Comparison of ENCODE assay signal across 8 mouse cellular contexts in genomic region chr19:6995255-6995991, GRCm38 (mm10). TPM values are rescaled to one million over a fixed set of nuclear protein-coding genes. Genes with fewer than 3 reads are reported as not detected.
DNase-seq lines count a peak whose midpoint lies in the region; ATAC-seq lines count a peak whose summit lies in the region.

No protein-coding gene starts in this region.

- H3K9ac ChIP-seq in hindbrain, embryonic 13.5 days, result peak overlapping the region; percentile 83
- peak overlapping the region; percentile 81 for H3K9ac ChIP-seq in midbrain, embryonic 13.5 days (replicated peaks)

- H3K27me3 ChIP-seq in hindbrain, embryonic 13.5 days, result no peaks in the 10 kb centered on the region
- no peaks in the 10 kb centered on the region for H3K27me3 ChIP-seq in midbrain, embryonic 13.5 days

- no peak for ATAC-seq in hindbrain, embryonic 13.5 days (ENCODE audit: low FRiP score)
- no peak; the same call in 1 of the 2 replicates for ATAC-seq in midbrain, embryonic 13.5 days

- peaks cover 52% of the 10 kb centered on the region for H3K4me1 ChIP-seq in hindbrain, embryonic 13.5 days (replicated peaks)
- H3K4me1 ChIP-seq in midbrain, embryonic 13.5 days (replicated peaks), result peaks cover 45% of the 10 kb centered on the region

- H3K9me3 ChIP-seq in hindbrain, embryonic 13.5 days, result no peaks in the 10 kb centered on the region
- H3K9me3 ChIP-seq in midbrain, embryonic 13.5 days, result no peaks in the 10 kb centered on the region

- WGBS in hindbrain, embryonic 13.5 days, result 48% methylated on average over 21 of the region's 21 CpGs
- 52% methylated on average over 21 of the region's 21 CpGs for WGBS in midbrain, embryonic 13.5 days

- peak overlapping the region; percentile 63 for H3K4me3 ChIP-seq in hindbrain, embryonic 13.5 days
- H3K4me3 ChIP-seq in midbrain, embryonic 13.5 days (replicated peaks), result peak overlapping the region; percentile 66

- peaks cover 24% of the 10 kb centered on the region for H3K36me3 ChIP-seq in hindbrain, embryonic 13.5 days
- H3K36me3 ChIP-seq in midbrain, embryonic 13.5 days, result peaks cover 25% of the 10 kb centered on the region

- peak; percentile 62 for DNase-seq in adrenal gland, adult 2 months
- no peak for DNase-seq in adrenal gland, postnatal 4 days (ENCODE audit: low spot score in 2 of 2)
- DNase-seq in spleen, adult 12 weeks (ENCODE audit: low spot score), result peak; percentile 25
- no peak for DNase-seq in spleen, postnatal 36 days (ENCODE audit: low spot score in 2 of 2)
- no peak for DNase-seq in urinary bladder, adult 2 months (ENCODE audit: low spot score)
- DNase-seq in gastrocnemius, postnatal 14 days, result no peak

- H3K4me2 ChIP-seq in hindbrain, embryonic 13.5 days, result peak overlapping the region; percentile 87
- H3K4me2 ChIP-seq in midbrain, embryonic 13.5 days (replicated peaks), result peak overlapping the region; percentile 84

- no peak overlapping the region for H3K27ac ChIP-seq in hindbrain, embryonic 13.5 days
- no peak overlapping the region; the same call in 1 of the 2 replicates for H3K27ac ChIP-seq in midbrain, embryonic 13.5 days

- intact Hi-C loops in gastrocnemius, postnatal 14 days (cut with DNase I; ENCODE audit: low total_unique reads), result no loop called here

RNA-seq across cellular contexts. Expression of gene Nudt22, which starts 0.5 kb away (rescaled TPM):
- total RNA-seq in adrenal gland, adult 2 months (2021), result 10 to 100 TPM; 28.3 to 40.7 TPM
- 122 and 130 TPM in 2 replicates for polyA plus RNA-seq in adrenal gland, adult 2 months (2012; rRNA removed)
- total RNA-seq in adrenal gland, postnatal 4 days (2021), result 10 to 100 TPM; 47.8 TPM
- 18.6 and 23.8 TPM in 2 replicates for polyA plus RNA-seq in hindbrain, embryonic 13.5 days (2015; fragmentation: Nextera tagmentation; extraction: Ambion mirVana)
- 20.2 and 21.7 TPM in 2 replicates for polyA plus RNA-seq in midbrain, embryonic 13.5 days (2015; fragmentation: Nextera tagmentation; extraction: Ambion mirVana)
- polyA plus RNA-seq in urinary bladder, adult 2 months (2012; rRNA removed), result 32.6 and 37.4 TPM in 2 replicates
- total RNA-seq in gastrocnemius, postnatal 14 days (2021), result 10 to 100 TPM; 15.7 to 18.9 TPM

RNA-seq across cellular contexts. Expression of gene Trpt1, which starts 0.5 kb away (rescaled TPM):
- 10 to 100 TPM; 11.5 to 16.3 TPM for total RNA-seq in adrenal gland, adult 2 months (2021)
- polyA plus RNA-seq in adrenal gland, adult 2 months (2012; rRNA removed), result 18.1 and 20.3 TPM in 2 replicates
- total RNA-seq in adrenal gland, postnatal 4 days (2021), result 10 to 100 TPM; 15.3 to 16.6 TPM
- 16.6 and 18.0 TPM in 2 replicates for polyA plus RNA-seq in hindbrain, embryonic 13.5 days (2015; fragmentation: Nextera tagmentation; extraction: Ambion mirVana)
- polyA plus RNA-seq in midbrain, embryonic 13.5 days (2015; fragmentation: Nextera tagmentation; extraction: Ambion mirVana), result 15.6 and 15.8 TPM in 2 replicates
- 22.9 and 28.4 TPM in 2 replicates for polyA plus RNA-seq in urinary bladder, adult 2 months (2012; rRNA removed)
- 10 to 100 TPM; 19.7 to 20.1 TPM for total RNA-seq in gastrocnemius, postnatal 14 days (2021)

RNA-seq across cellular contexts. Expression of gene Dnajc4, which starts 3.1 kb away (rescaled TPM):
- total RNA-seq in adrenal gland, adult 2 months (2021), result 10 to 100 TPM; 42.6 to 50.7 TPM
- 43.0 and 47.5 TPM in 2 replicates for polyA plus RNA-seq in adrenal gland, adult 2 months (2012; rRNA removed)
- total RNA-seq in adrenal gland, postnatal 4 days (2021), result 10 to 100 TPM; 35.3 to 37.6 TPM
- polyA plus RNA-seq in hindbrain, embryonic 13.5 days (2015; fragmentation: Nextera tagmentation; extraction: Ambion mirVana), result 24.2 and 25.9 TPM in 2 replicates
- 24.2 and 25.4 TPM in 2 replicates for polyA plus RNA-seq in midbrain, embryonic 13.5 days (2015; fragmentation: Nextera tagmentation; extraction: Ambion mirVana)
- polyA plus RNA-seq in urinary bladder, adult 2 months (2012; rRNA removed), result 61.7 and 65.2 TPM in 2 replicates
- 10 to 100 TPM; 30.7 to 32.4 TPM for total RNA-seq in gastrocnemius, postnatal 14 days (2021)

RNA-seq across cellular contexts. Expression of gene Vegfb, which starts 8.0 kb away (rescaled TPM):
- total RNA-seq in adrenal gland, adult 2 months (2021), result 100 to 1,000 TPM; 109 to 131 TPM
- polyA plus RNA-seq in adrenal gland, adult 2 months (2012; rRNA removed), result 149 and 263 TPM in 2 replicates
- 10 to 100 TPM; 88.6 to 89.2 TPM for total RNA-seq in adrenal gland, postnatal 4 days (2021)
- 33.5 and 34.9 TPM in 2 replicates for polyA plus RNA-seq in hindbrain, embryonic 13.5 days (2015; fragmentation: Nextera tagmentation; extraction: Ambion mirVana)
- 23.2 and 28.3 TPM in 2 replicates for polyA plus RNA-seq in midbrain, embryonic 13.5 days (2015; fragmentation: Nextera tagmentation; extraction: Ambion mirVana)
- polyA plus RNA-seq in urinary bladder, adult 2 months (2012; rRNA removed), result 48.1 and 76.3 TPM in 2 replicates
- total RNA-seq in gastrocnemius, postnatal 14 days (2021), result 100 to 1,000 TPM in 1 of 2 experiments, 10 to 100 TPM in 1; 90.8 to 118 TPM

RNA-seq across cellular contexts. Expression of gene Fkbp2, which starts 15.1 kb away (rescaled TPM):
- 100 to 1,000 TPM; 110 to 119 TPM for total RNA-seq in adrenal gland, adult 2 months (2021)
- polyA plus RNA-seq in adrenal gland, adult 2 months (2012; rRNA removed), result 31.3 and 35.4 TPM in 2 replicates
- total RNA-seq in adrenal gland, postnatal 4 days (2021), result 10 to 100 TPM; 61.6 to 66.4 TPM
- polyA plus RNA-seq in hindbrain, embryonic 13.5 days (2015; fragmentation: Nextera tagmentation; extraction: Ambion mirVana), result 108 and 109 TPM in 2 replicates
- polyA plus RNA-seq in midbrain, embryonic 13.5 days (2015; fragmentation: Nextera tagmentation; extraction: Ambion mirVana), result 88.5 and 100 TPM in 2 replicates
- 83.0 and 89.1 TPM in 2 replicates for polyA plus RNA-seq in urinary bladder, adult 2 months (2012; rRNA removed)
- 10 to 100 TPM; 13.0 to 13.7 TPM for total RNA-seq in gastrocnemius, postnatal 14 days (2021)

Comparison
In these comparisons a context has a peak if more than half of its experiments do, and no peak if none do; other contexts are left out.
1. DNase-seq: peak in adrenal gland, adult 2 months (single experiment) and spleen, adult 12 weeks (single experiment); none in adrenal gland, postnatal 4 days (0 of 2), spleen, postnatal 36 days (0 of 2), urinary bladder, adult 2 months (single experiment) and gastrocnemius, postnatal 14 days (single experiment).